Mouse (Mus musculus): ENCODE measurements around the gene Prkg1.

The Prkg1 gene

GRCm38 (mm10) chr19:31743241-31744045, 21.4 kb downstream of the Prkg1 start:
- no peak for DNase-seq (ENCODE audit: low spot score)

DNA sequence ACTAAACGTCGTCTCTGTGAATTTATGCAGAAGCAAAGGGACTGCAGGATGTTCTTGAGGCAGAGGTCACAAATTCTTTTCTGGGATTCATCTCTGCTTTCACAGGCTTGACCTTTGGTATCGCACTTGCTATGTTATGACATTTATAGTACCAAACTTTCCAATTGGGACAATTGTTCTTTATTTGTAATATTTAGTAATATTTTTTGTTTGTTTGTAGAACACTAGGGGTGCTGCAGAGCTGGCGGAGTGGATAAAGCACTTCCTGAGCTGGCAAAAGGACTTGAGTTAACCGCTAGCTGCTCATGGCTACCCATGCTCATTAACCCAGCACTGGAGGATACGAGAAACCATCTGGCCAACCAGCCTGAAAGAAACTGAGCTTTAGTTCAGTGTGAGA, 49.9 kb downstream of the Prkg1 start:
- no peak for DNase-seq (ENCODE audit: low spot score)

GRCm38 (mm10) chr19:31714418-31714817, 50.4 kb downstream of the Prkg1 start:
- no peak for DNase-seq (ENCODE audit: low spot score)

DNA sequence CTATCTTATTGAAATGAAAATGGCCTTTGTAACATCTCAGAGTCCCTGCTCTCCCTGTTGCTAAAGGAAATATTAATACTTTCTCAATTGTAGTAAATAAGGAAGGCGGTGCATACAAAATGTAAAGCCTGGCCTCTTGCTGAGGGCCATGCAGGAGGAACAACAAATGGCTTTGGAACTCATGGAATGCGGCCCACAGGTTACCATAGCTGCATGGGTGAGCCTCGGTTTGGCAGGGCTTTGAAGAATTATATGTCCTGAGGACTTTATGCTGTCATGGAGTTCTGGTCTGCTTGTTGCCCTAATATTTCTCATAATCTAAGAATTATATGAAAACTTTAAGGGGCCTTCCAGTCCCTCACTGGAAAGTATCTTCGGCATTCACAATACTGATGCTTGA, 51.5 kb downstream of the Prkg1 start:
- no peak for DNase-seq (ENCODE audit: low spot score)

GRCm38 (mm10) chr19:31710336-31710735, 54.5 kb downstream of the Prkg1 start:
- DNase-seq (ENCODE audit: low spot score): no peak

GRCm38 (mm10) chr19:31703991-31704390, 60.8 kb downstream of the Prkg1 start:
- no peak for DNase-seq (ENCODE audit: low spot score)

GRCm38 (mm10) chr19:31698916-31699315, 65.9 kb downstream of the Prkg1 start:
- no peak for DNase-seq (ENCODE audit: low spot score)

- DNase-seq (ENCODE audit: low spot score): no peak
Observed at GRCm38 (mm10) chr19:31680821-31681220, 84.0 kb downstream of the Prkg1 start.

GRCm38 (mm10) chr19:31678324-31678723, 86.5 kb downstream of the Prkg1 start:
- no peak for DNase-seq (ENCODE audit: low spot score)

- no peak for DNase-seq (ENCODE audit: low spot score)
Observed at GRCm38 (mm10) chr19:31671726-31672125, 93.1 kb downstream of the Prkg1 start.

GRCm38 (mm10) chr19:31665007-31665406, 99.8 kb downstream of the Prkg1 start:
- no peak for DNase-seq (ENCODE audit: low spot score)

GRCm38 (mm10) chr19:31664159-31664991, 100.5 kb downstream of the Prkg1 start:
- no peak for DNase-seq (ENCODE audit: low spot score)

DNA sequence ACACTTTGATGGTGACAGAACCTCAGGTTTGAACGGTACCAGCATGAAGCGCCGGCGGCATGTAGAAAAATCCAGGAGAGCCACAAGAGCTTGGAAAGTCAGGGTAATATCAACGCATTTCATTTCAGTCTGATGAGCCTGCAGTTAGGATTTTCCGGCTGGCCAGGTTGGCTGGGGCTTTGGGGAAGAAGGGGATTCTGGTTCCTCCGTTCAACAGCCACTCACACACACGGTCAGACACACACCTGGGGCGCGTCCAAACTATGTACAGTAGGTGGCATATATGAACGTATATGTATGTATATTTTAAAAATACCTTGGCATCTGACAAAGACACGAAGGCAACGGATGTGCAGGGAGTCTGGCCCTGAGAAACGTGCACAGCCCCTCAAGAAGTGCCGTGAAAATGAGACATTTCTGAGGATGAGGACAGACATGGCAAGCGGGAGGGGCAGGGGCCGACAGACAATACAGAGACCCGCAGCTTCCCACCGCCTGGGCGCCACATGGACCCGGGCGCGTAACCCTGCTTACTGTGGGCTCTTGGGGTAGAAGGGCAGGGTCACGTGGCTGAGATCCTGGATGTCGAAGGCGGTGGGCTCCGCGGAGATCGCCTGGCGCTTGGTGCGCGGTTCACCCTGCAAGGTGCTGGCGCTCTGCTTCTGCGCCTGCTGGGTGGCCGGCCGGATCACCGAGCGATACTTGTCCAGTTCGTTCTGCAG, 101.2 kb downstream of the Prkg1 start:
- DNase-seq (ENCODE audit: low spot score): no peak

DNA sequence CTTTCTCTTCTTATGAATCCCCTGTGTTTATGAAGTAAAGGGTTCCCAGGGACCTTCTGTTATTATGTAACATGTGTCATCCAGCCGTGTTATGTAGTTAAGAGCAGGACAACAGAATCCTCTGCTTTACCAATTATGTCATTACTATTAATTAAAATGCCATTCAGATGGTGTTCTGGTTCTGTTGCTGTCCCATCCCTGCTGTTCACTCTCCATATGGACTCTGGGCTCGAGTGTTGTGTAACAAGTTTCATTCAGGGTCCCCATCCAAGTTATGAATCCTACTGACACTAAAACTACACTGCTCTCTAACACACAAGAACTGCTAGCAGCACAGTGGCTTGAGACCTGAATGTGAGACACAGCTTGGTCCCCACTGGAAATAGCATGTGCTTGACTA, 102.0 kb downstream of the Prkg1 start:
- no peak for DNase-seq (ENCODE audit: low spot score)

DNA sequence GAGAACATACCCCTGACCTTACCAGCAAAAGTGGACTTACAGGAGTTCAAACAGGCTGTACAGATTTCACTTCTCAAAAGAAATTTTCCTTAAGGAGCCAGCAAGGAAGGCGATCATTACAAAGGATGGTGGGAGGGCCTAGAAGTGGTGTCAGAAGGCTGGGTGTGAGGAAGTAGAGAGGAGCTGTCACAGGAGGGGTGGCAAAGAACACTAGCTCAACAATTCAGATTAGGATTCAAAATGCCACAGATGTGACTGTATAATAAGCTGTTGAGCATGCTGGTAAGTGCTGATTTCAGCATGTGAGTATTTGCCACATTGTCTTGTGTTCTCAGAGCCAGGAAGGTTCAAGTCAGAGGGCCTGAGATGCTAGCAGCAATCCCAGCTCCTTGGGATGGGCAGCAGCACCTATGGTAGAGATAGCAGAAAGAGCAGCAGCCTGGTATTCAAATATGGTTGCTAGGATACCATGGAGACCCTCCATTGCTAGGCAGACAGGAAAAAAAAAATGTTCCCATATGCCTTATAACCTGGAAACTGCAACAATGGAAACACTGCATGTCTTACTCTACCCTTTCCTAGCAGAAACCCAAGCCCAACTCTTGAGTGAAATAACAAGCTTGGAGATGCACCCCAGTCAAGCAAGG, 106.0 kb downstream of the Prkg1 start:
- DNase-seq (ENCODE audit: low spot score): no peak

- no peak for DNase-seq (ENCODE audit: low spot score)
Observed at GRCm38 (mm10) chr19:31656256-31656655, 108.6 kb downstream of the Prkg1 start.

- no peak for DNase-seq (ENCODE audit: low spot score)
Observed at GRCm38 (mm10) chr19:31655826-31656225, 109.0 kb downstream of the Prkg1 start.

GRCm38 (mm10) chr19:31654022-31654421, 110.8 kb downstream of the Prkg1 start:
- no peak for DNase-seq (ENCODE audit: low spot score)

DNA sequence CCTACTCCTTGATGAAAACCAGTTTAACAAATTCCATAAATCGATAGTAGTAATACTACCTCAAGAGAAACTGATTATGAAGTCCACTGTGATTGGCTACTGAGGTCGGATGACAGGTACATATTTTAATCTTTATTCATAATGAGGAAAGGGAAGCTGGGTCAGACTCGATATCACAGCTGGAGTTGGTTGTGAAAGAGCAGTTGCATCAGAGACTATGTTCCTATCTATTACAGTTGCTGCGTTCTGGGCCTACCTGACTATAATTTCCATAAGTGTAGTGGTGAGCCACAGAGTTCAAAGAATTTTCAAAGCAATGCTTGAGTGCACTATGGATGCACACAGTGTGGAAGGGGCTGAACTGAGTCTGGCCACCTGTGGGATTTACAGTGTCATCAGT, 114.4 kb downstream of the Prkg1 start:
- DNase-seq (ENCODE audit: low spot score): no peak

- DNase-seq (ENCODE audit: low spot score): no peak
Observed at GRCm38 (mm10) chr19:31647492-31647891, 117.3 kb downstream of the Prkg1 start.

- no peak for DNase-seq (ENCODE audit: low spot score)
Observed at GRCm38 (mm10) chr19:31630899-31631869, 133.6 kb downstream of the Prkg1 start.
